Mouse (Mus musculus) MEL (cell line): ENCODE measurements around the gene Klf14.

Source experiments
- CHD2 ChIP-seq: IDR thresholded peaks from 2 replicates; pipeline ENCODE4 v1.6.1; 2011; ENCODE audit warnings: low read length, improper control_type of control experiment
- CTCF ChIP-seq, 3 experiments: IDR thresholded peaks in 2 of 3; conservative IDR thresholded peaks in 1 of 3; 2 replicates each; pipeline ENCODE4 v1.5.1; 2011 to 2012; ENCODE audit warnings: low read length in 3 of 3, low read depth in 2 of 3, mild to moderate bottlenecking in 2 of 3, improper control_type of control experiment in 1 of 3, inconsistent platforms in 1 of 3, mixed read lengths in 1 of 3, moderate library complexity in 1 of 3; ENCODE audit not compliant: control insufficient read depth in 1 of 3, insufficient read depth in 1 of 3, poor library complexity in 1 of 3, severe bottlenecking in 1 of 3
- E2F4 ChIP-seq: IDR thresholded peaks from 2 replicates; pipeline ENCODE4 v1.6.1; 2011; ENCODE audit warnings: low read depth, low read length, improper control_type of control experiment, borderline replicate concordance
- ELF1 ChIP-seq: IDR thresholded peaks from 2 replicates; pipeline ENCODE4 v1.6.1; 2014; ENCODE audit warnings: low read depth, mild to moderate bottlenecking, inconsistent platforms, low read length, improper control_type of control experiment, moderate library complexity
- MAFK ChIP-seq: IDR thresholded peaks from 2 replicates; pipeline ENCODE4 v1.6.1; 2011; ENCODE audit warnings: low read depth, mild to moderate bottlenecking, low read length, improper control_type of control experiment, borderline replicate concordance
- MAX ChIP-seq: IDR thresholded peaks from 2 replicates; pipeline ENCODE4 v1.6.1; 2011; ENCODE audit warnings: low read length, improper control_type of control experiment
- MXI1 ChIP-seq: IDR thresholded peaks from 2 replicates; pipeline ENCODE4 v1.6.1; 2011; ENCODE audit warnings: mild to moderate bottlenecking, low read depth, low read length, improper control_type of control experiment
- NELFE ChIP-seq: IDR thresholded peaks from 2 replicates; pipeline ENCODE4 v1.6.1; 2011; ENCODE audit warnings: low read depth, low read length, improper control_type of control experiment
- POLR2A ChIP-seq, 2 experiments: IDR thresholded peaks; 2 replicates each; pipeline ENCODE4 v1.6.1; 2011 to 2012; ENCODE audit warnings: low read length in 2 of 2, mild to moderate bottlenecking in 2 of 2, control low read depth in 1 of 2, improper control_type of control experiment in 1 of 2, low read depth in 1 of 2, moderate library complexity in 1 of 2; ENCODE audit not compliant: control insufficient read depth in 1 of 2, insufficient read depth in 1 of 2, poor library complexity in 1 of 2
- POLR2AphosphoS2 ChIP-seq: IDR thresholded peaks from 2 replicates; pipeline ENCODE4 v1.6.1; 2011; ENCODE audit warnings: low read length, improper control_type of control experiment
- UBTF ChIP-seq: IDR thresholded peaks from 2 replicates; pipeline ENCODE4 v1.6.1; 2012; ENCODE audit warnings: low read depth, mild to moderate bottlenecking, inconsistent platforms, low read length, improper control_type of control experiment, moderate library complexity, borderline replicate concordance; ENCODE audit not compliant: insufficient read depth
- ZKSCAN1 ChIP-seq: IDR thresholded peaks from 2 replicates; pipeline ENCODE4 v1.6.1; 2012; ENCODE audit warnings: low read depth, mild to moderate bottlenecking, inconsistent platforms, low read length, improper control_type of control experiment, moderate library complexity

- TF ChIP-seq ELF1 (no peak), NELFE (no peak), CHD2 (no peak), UBTF (no peak), POLR2AphosphoS2 (no peak), CTCF (IDR thresholded peaks at IDR 0.05 in 2 of 3, conservative IDR thresholded peaks at IDR 0.05 in 1 of 3; ENCODE audit: control insufficient read depth in 1 of 3, insufficient read depth in 1 of 3, low read depth in 2 of 3, low read length in 3 of 3, poor library complexity in 1 of 3, severe bottlenecking in 1 of 3) (no peak), E2F4 (no peak), MXI1 (no peak), ZKSCAN1 (no peak), POLR2A (IDR thresholded peaks at IDR 0.05; ENCODE audit: control insufficient read depth in 1 of 2, insufficient read depth in 1 of 2, low read depth in 1 of 2, low read length in 2 of 2, poor library complexity in 1 of 2) (no peak), MAX (no peak), MAFK (no peak)
These were observed 47.3 kb upstream of the Klf14 start for GRCm38 (mm10) chr6:31006111-31006600.
